Mouse (Mus musculus) heart, postnatal 14 days (tissue): Measurements from ENCODE around the gene Tomm5. TPM values are rescaled to one million over a fixed set of nuclear protein-coding genes. Genes with fewer than 3 reads are reported as not detected.
"Not testable (repeated sequence)": the region's sequence is repeated elsewhere in the genome, so short reads cannot be mapped to it uniquely, and the experiment has no call there.

Experiments
- DNase-seq, 2 experiments: peaks; one replicate each; pipeline ENCODE4 v3.0.0; 2021 to 2022
- intact Hi-C: fragments of 180-260 bp; cut with DNase I; formaldehyde crosslinking; loops from one replicate; pipeline ENCODE4 v1.15.1; 2025
- total RNA-seq, 2 experiments: library from RNA; stranded (reverse); gene quantifications; 2 replicates each; pipeline ENCODE4 v1.2.3; 2021

Tomm5 gene
- total RNA-seq, 2 experiments from 2014 or later = 161 to 183 TPM

GRCm38 (mm10) chr4:45072261-45072973 lies 35.5 kb downstream of the Tomm5 start:
- intact Hi-C loops = no loop called here
- no peak for DNase-seq

DNA sequence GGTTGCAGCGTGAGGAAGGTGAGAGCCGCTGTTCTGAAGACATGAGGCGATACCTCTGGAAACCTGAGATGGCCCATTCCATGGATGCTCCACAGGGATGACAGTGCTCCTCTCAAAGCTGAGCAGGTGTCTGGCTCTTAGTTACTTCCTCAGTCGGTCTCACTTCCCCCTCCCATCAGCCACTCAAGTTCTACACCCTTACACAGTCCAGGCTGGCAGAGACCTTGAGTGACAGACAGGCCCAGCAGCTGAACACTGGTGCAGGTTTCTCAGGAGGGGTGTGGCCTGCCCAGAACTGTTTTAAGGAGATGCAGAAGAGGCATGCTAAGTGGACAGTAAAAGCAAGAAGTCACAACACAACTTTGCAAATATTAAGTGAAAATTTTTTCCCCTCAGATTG lies 40.2 kb downstream of the Tomm5 start:
- no peak for DNase-seq
- intact Hi-C loops = no loop called here

GRCm38 (mm10) chr4:45066036-45066730 lies 41.7 kb downstream of the Tomm5 start:
- intact Hi-C loops = no loop called here
- DNase-seq = no peak

DNA sequence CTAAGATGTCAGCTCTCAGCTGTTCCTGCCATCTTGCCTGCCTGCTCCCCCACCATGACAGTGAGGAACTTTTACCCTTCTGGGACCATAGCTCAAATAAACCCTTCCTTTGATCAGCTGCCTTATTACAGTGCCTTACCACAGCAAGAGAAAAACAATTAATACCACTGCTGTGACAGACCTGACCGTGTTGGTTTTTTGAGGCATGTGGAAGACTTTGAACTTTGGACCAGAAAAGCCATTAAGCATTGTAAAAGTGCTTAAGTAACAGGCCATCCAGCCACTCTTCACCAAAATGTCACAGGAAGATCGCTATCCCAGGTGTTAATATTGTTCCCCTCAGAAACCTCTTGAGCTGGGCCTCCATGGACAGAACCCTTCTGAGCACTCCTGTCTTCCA lies 43.3 kb downstream of the Tomm5 start:
- intact Hi-C loops = no loop called here
- no peak for DNase-seq

DNA sequence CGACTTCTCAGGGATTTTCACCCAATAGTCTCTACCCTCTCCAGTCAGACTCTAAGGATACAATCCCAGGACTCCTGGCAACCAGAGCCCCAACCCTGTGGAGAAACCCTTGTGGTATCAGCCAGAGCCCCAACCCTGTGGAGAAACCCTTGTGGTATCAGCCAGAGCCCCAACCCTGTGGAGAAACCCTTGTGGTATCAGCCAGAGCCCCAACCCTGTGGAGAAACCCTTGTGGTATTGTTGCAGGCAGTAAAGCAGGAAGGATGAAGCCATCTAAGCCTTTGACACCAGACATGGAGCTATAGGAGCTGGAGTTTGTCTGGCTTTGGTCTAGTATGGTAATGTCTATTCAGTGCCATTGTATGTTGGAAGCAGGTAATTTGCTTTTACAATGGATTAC lies 44.1 kb downstream of the Tomm5 start:
- intact Hi-C loops, DNase-seq: not testable (repeated sequence)

- intact Hi-C loops = no loop called here
- DNase-seq = peak; percentile 31 to 55
These were observed 52.5 kb downstream of the Tomm5 start for GRCm38 (mm10) chr4:45055451-45055850.

Other genes with a start within 250 kb of the Tomm5 start
- 10 to 100 TPM; 34.5 to 40.1 TPM for gene Grhpr, start 126.7 kb downstream of the Tomm5 start, total RNA-seq
- 1 to 10 TPM; 6.7 to 6.8 TPM for gene Zbtb5, start 95.7 kb downstream of the Tomm5 start, total RNA-seq
- gene Polr1e, start 89.5 kb downstream of the Tomm5 start, total RNA-seq = 10 to 100 TPM; 25.5 to 33.9 TPM
- gene Fbxo10, start 23.5 kb downstream of the Tomm5 start, total RNA-seq = 10 to 100 TPM; 12.2 to 12.8 TPM
- 1 to 10 TPM in 1 of 2 experiments, under 1 TPM in 1; 0.24 to 1.2 TPM for gene Frmpd1, start 76.8 kb upstream of the Tomm5 start, total RNA-seq
- 1 to 10 TPM; 4.0 to 5.6 TPM for gene Trmt10b, start 189.0 kb upstream of the Tomm5 start, total RNA-seq
- gene Dcaf10, start 234.0 kb upstream of the Tomm5 start, total RNA-seq = 10 to 100 TPM; 18.1 to 19.0 TPM
- 10 to 100 TPM; 12.2 to 13.8 TPM for gene Exosc3, start 234.6 kb upstream of the Tomm5 start, total RNA-seq